Mouse (Mus musculus) stomach, postnatal 0 days (tissue): Measurements from ENCODE around the gene Il17f. TPM values are rescaled to one million over a fixed set of nuclear protein-coding genes. Genes with fewer than 3 reads are reported as not detected.
"Not testable (repeated sequence)": the region's sequence is repeated elsewhere in the genome, so short reads cannot be mapped to it uniquely, and the experiment has no call there.

Source experiments
- ATAC-seq: fragments of 200-750 bp; cut with Nextera tagmentation; 2 replicates; pipeline ENCODE4 v1.8.0; 2017; ENCODE audit not compliant: low FRiP score, low TSS enrichment
- DNase-seq: peaks from one replicate; pipeline ENCODE4 v3.0.0-alpha.2; 2016; ENCODE audit warnings: low spot score
- H3K27ac ChIP-seq: fragments of 300-500 bp; sonication (generic); replicated peaks from 2 replicates; pipeline ENCODE4 v1.5.1; 2014; ENCODE audit warnings: mild to moderate bottlenecking, control low read depth
- H3K27me3 ChIP-seq: fragments of 300-500 bp; sonication (generic); 2 replicates; pipeline ENCODE4 v1.6.1; 2014; ENCODE audit warnings: low read length; ENCODE audit not compliant: control insufficient read depth, insufficient read depth
- H3K36me3 ChIP-seq: fragments of 300-500 bp; sonication (generic); 2 replicates; pipeline ENCODE4 v1.6.1; 2014; ENCODE audit warnings: low read length, mixed read lengths; ENCODE audit not compliant: control insufficient read depth, insufficient read depth
- H3K4me1 ChIP-seq: fragments of 300-500 bp; sonication (generic); replicated peaks from 2 replicates; pipeline ENCODE4 v1.6.1; 2014; ENCODE audit warnings: antibody characterized with exemption; ENCODE audit not compliant: control insufficient read depth, insufficient read depth
- H3K4me2 ChIP-seq: fragments of 300-500 bp; sonication (generic); replicated peaks from 2 replicates; pipeline ENCODE4 v1.6.1; 2014; ENCODE audit warnings: low read depth, mild to moderate bottlenecking, control low read depth, moderate library complexity
- H3K4me3 ChIP-seq: fragments of 300-500 bp; sonication (generic); 2 replicates; pipeline ENCODE4 v1.5.1; 2014; ENCODE audit warnings: low read depth, low read length, control low read depth
- H3K9ac ChIP-seq: fragments of 300-500 bp; sonication (generic); 2 replicates; pipeline ENCODE4 v1.6.1; 2014; ENCODE audit warnings: mild to moderate bottlenecking, low read length, control low read depth, mixed read lengths
- H3K9me3 ChIP-seq: fragments of 300-500 bp; sonication (generic); 2 replicates; pipeline ENCODE4 v1.6.1; 2016; ENCODE audit warnings: low read length; ENCODE audit not compliant: control insufficient read depth
- CTCF ChIP-seq: IDR thresholded peaks from 2 replicates; pipeline ENCODE4 v1.5.1; 2016; ENCODE audit warnings: antibody characterized with exemption, low read depth, mild to moderate bottlenecking, moderate library complexity
- EP300 ChIP-seq: optimal IDR thresholded peaks from 2 replicates; pipeline ENCODE3; 2016; ENCODE audit warnings: antibody characterized with exemption
- WGBS: fragments of 180-500 bp; shearing (Covaris S2); extraction: QIAGEN DNeasy Blood & Tissue Kit; methylation state at CpG from one replicate; pipeline ENCODE4 v1.1.7; 2014; 5-methylcytosine and 5-hydroxymethylcytosine counted together
- polyA plus RNA-seq: library from polyadenylated mRNA; unstranded; fragments of >200 nt; fragmentation: Nextera tagmentation; extraction: Ambion mirVana; gene quantifications from 2 replicates; pipeline ENCODE4 v1.2.1, GENCODE M21; 2015

Il17f gene
- 0.15 TPM in 1 of 2 replicates, not detected in the other for polyA plus RNA-seq

DNA sequence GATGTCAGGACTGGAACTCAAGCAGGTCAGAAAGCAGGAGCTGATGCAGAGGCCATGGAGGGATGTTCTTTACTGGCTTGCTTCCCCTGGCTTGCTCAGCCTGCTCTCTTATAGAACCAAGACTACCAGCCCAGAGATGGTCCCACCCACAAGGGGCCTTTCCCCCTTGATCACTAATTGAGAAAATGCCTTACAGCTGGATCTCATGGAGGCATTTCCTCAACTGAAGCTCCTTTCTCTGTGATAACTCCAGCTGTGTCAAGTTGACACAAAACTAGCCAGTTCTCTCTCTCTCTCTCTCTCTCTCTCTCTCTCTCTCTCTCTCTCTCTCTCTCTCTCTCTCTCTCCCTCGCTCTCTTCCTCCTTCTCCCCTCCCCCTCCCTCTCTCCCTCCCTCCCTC lies at the start of gene Il17f:
Gene Il17f, minus strand, starts transcription at position 101 of the 400 bp plus-strand sequence.
- not testable (repeated sequence) for H3K36me3 ChIP-seq, H3K9ac ChIP-seq, H3K4me3 ChIP-seq, H3K27me3 ChIP-seq, DNase-seq, H3K4me2 ChIP-seq, H3K4me1 ChIP-seq, ATAC-seq, H3K9me3 ChIP-seq, H3K27ac ChIP-seq
- WGBS, result 89% methylated on average over 1 of the region's 1 CpGs

DNA sequence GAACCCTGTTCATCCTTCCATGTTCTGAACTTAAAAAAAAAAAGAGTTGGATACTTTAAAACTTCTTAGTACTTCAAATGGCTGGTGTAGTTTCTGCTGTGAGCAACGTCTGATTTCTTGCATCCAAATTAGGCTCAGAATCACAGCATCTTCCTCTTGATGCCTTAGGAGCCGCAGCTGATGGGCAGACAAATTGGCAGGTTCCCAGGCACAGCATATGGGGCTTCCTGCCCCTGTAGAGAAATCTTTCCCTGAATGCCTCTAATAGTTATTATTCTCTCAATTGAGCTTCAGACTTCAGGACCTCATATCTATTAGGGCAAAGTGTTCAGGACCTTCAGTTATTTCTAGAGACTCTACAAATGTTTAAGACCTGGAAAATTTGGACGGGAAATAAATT lies 49.5 kb upstream of the Il17f start:
- H3K9ac ChIP-seq, result no peak overlapping the region
- H3K4me1 ChIP-seq, result 0 out of 2 replicates have a peak, but pooled peaks cover 2% of the 10 kb centered on the region
- TF ChIP-seq EP300, result no peak
- no peak for TF ChIP-seq CTCF
- no peaks in the 10 kb centered on the region for H3K9me3 ChIP-seq
- ATAC-seq (no peak), DNase-seq (no peak)
- H3K4me2 ChIP-seq, result no peak overlapping the region
- 73% methylated on average over 3 of the region's 3 CpGs for WGBS
- no peak overlapping the region for H3K4me3 ChIP-seq
- no peaks in the 10 kb centered on the region for H3K36me3 ChIP-seq
- no peak overlapping the region for H3K27ac ChIP-seq
- no peaks in the 10 kb centered on the region for H3K27me3 ChIP-seq

DNA sequence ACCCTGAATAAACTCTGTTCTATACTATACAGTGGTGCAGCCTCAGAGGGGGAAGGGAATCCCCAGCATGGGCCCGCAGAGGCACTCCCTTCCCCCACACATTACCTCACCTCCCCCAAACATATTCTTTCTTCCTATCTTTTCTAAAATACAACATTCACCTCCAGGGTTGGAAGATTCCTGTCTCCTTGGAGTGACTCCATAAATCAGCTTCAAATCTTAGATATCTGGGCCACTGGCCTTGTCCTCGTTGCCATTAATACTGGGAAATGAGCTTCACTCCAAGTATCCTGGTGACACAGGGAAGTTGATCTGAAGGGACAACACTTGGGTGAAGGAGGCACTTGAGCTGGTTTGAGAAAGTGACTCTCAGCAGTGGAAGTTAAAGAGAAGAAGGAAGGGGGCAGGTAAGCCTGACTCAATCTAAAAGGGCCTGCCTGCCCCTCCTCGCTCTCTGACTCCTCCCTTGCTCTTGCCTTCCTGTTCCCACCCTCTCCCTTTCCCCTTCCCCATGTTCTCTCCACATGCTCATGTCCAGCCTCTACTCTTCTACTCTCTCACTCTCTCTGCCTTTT lies 46.2 kb upstream of the Il17f start:
- WGBS, result 71% methylated on average over 3 of the region's 3 CpGs
- Histone ChIP-seq H3K4me2 (no peak overlapping the region), H3K4me1 (no peaks in the 10 kb centered on the region), H3K27me3 (no peaks in the 10 kb centered on the region), H3K4me3 (no peak overlapping the region), H3K9ac (no peak overlapping the region), H3K36me3 (no peaks in the 10 kb centered on the region), H3K27ac (no peak overlapping the region), H3K9me3 (no peaks in the 10 kb centered on the region)
- TF ChIP-seq CTCF (no peak), EP300 (no peak)
- ATAC-seq (no peak), DNase-seq (no peak)

DNA sequence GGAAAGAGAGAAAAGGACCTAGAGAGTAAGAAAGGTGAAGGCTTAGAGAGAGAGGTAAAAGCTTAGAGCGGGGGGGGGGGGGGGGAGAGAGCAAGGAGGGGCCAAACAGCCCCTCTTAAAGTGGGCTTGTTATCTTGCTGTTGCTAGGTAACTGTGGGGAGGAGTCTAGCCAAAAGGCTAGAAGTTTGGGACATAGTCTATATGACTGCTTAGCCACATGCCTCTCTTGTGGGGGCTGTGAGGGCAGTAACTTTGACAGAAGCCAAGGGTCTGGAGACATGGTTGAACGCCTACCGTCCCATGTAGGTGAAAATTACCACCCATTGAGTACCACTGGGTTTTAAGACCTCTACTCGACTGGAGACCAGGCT lies 42.7 kb upstream of the Il17f start:
- Histone ChIP-seq H3K27ac (no peak overlapping the region), H3K27me3 (no peaks in the 10 kb centered on the region), H3K4me3 (no peak overlapping the region), H3K9me3 (no peaks in the 10 kb centered on the region), H3K4me2 (no peak overlapping the region), H3K36me3 (no peaks in the 10 kb centered on the region), H3K9ac (no peak overlapping the region), H3K4me1 (no peaks in the 10 kb centered on the region)
- TF ChIP-seq CTCF, result no peak
- no peak for TF ChIP-seq EP300
- ATAC-seq (no peak), DNase-seq (no peak)
- 74% methylated on average over 3 of the region's 4 CpGs for WGBS

DNA sequence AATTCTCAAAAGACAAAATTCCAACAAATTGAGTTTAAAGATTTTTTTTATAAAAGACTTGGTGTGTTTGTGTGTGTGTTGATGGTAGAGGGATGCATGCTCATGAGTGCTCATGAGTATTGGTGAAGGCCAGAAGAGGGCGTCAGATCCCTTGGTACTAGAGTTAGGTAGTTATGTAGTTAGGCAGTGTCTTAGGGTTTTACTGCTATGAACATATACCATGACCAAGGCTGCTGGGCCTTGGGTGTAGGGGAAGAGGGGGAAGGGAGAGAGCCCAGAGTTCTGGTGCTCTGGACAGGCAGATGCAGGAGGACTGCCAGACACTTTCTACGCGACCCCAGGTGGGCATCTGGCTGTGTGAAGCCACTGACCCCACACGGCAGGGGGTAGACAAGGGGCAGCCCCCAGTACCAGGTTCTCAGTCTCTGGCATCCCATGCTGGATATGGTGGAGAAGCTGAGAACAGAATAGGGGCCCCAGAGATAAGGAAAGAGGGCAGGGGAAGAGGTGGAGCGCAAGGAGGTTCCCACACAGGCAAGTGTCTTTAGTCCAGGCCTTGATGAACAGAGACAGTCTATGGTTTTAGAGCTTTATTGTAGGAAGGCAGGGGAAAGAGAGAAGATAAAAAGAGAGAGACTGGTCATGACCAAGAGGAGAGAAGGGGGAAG lies 42.2 kb upstream of the Il17f start:
- H3K9me3 ChIP-seq, result no peaks in the 10 kb centered on the region
- H3K27me3 ChIP-seq, result no peaks in the 10 kb centered on the region
- ATAC-seq (peak; percentile 69; the same call in 1 of the 2 replicates), DNase-seq (peak; percentile 24)
- no peaks in the 10 kb centered on the region for H3K36me3 ChIP-seq
- TF ChIP-seq CTCF (peak; percentile 63), EP300 (no peak)
- H3K9ac ChIP-seq, result no peak overlapping the region
- no peak overlapping the region for H3K4me2 ChIP-seq
- H3K4me1 ChIP-seq, result no peaks in the 10 kb centered on the region
- no peak overlapping the region for H3K27ac ChIP-seq
- H3K4me3 ChIP-seq, result no peak overlapping the region
- WGBS, result 76% methylated on average over 5 of the region's 5 CpGs

DNA sequence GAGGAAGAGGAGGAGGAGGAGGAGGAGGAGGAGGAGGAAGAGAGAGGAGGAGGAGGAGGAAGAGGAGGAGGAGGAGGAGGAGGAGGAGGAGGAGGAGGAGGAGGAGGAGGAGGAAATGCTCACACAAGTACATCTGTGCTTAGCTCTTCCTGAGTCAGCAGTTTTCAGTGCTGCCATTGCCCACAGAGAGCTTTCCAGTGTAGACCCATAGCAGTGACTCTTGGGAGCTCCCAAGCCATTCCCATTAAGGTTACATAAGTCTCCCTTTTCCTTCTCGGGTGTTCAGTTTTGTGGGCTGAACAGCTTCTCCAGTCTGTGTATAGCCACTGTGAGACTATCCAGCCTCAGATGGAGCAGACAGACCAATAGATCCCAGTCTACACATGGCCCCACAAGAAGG lies 40.1 kb upstream of the Il17f start:
- no peak overlapping the region for H3K27ac ChIP-seq
- no peaks in the 10 kb centered on the region for H3K27me3 ChIP-seq
- H3K36me3 ChIP-seq, result no peaks in the 10 kb centered on the region
- no peak overlapping the region for H3K9ac ChIP-seq
- DNase-seq (no peak), ATAC-seq (no peak)
- no peak overlapping the region for H3K4me3 ChIP-seq
- no peak overlapping the region for H3K4me2 ChIP-seq
- no peak for TF ChIP-seq EP300
- TF ChIP-seq CTCF, result no peak
- 69% methylated on average over 1 of the region's 1 CpGs for WGBS
- no peaks in the 10 kb centered on the region for H3K9me3 ChIP-seq
- H3K4me1 ChIP-seq, result no peaks in the 10 kb centered on the region
